Mouse (Mus musculus) layer of hippocampus, postnatal 10 days (tissue): ENCODE results near the gene St8sia1. TPM values are rescaled to one million over a fixed set of nuclear protein-coding genes. Genes with fewer than 3 reads are reported as not detected.

ENCODE experiments used
- DNase-seq, 2 experiments: peaks; one replicate each; pipeline ENCODE4 v3.0.0; 2021; ENCODE audit warnings: low spot score in 2 of 2
- total RNA-seq, 2 experiments: library from RNA; stranded (reverse); gene quantifications; 2 replicates each; pipeline ENCODE4 v1.2.3; 2021

The St8sia1 gene
- total RNA-seq, 2 experiments from 2014 or later = 33.8 to 36.2 TPM

- no peak for DNase-seq
These were observed 97.2 kb downstream of the St8sia1 start for GRCm38 (mm10) chr6:142867023-142867422.

- DNase-seq = no peak
These were observed 99.1 kb downstream of the St8sia1 start for GRCm38 (mm10) chr6:142865199-142865598.

GRCm38 (mm10) chr6:142863881-142864280 is 100.4 kb downstream of the St8sia1 start:
- DNase-seq = no peak

- no peak for DNase-seq
These were observed 102.0 kb downstream of the St8sia1 start for GRCm38 (mm10) chr6:142862265-142862664.

GRCm38 (mm10) chr6:142860396-142860795 is 103.9 kb downstream of the St8sia1 start:
- DNase-seq = no peak

- DNase-seq = no peak
These were observed 104.3 kb downstream of the St8sia1 start for GRCm38 (mm10) chr6:142859946-142860345.

- DNase-seq = no peak
These were observed 105.3 kb downstream of the St8sia1 start for GRCm38 (mm10) chr6:142858937-142859336.

- DNase-seq = no peak
These were observed 107.9 kb downstream of the St8sia1 start for GRCm38 (mm10) chr6:142856258-142856874.

GRCm38 (mm10) chr6:142855761-142856160 is 108.5 kb downstream of the St8sia1 start:
- no peak for DNase-seq

GRCm38 (mm10) chr6:142852419-142853377 is 111.6 kb downstream of the St8sia1 start:
- DNase-seq = no peak

- DNase-seq = no peak
These were observed 113.8 kb downstream of the St8sia1 start for GRCm38 (mm10) chr6:142850436-142850835.

- no peak for DNase-seq
These were observed 114.9 kb downstream of the St8sia1 start for GRCm38 (mm10) chr6:142849326-142849725.

GRCm38 (mm10) chr6:142847914-142848674 is 116.2 kb downstream of the St8sia1 start:
- DNase-seq = no peak

GRCm38 (mm10) chr6:142846855-142847254 is 117.4 kb downstream of the St8sia1 start:
- no peak for DNase-seq

- DNase-seq = no peak
These were observed 119.2 kb downstream of the St8sia1 start for GRCm38 (mm10) chr6:142845066-142845465.

- DNase-seq = no peak
These were observed 120.2 kb downstream of the St8sia1 start for GRCm38 (mm10) chr6:142844061-142844460.

GRCm38 (mm10) chr6:142838501-142838900 is 125.8 kb downstream of the St8sia1 start:
- DNase-seq = no peak

- DNase-seq = no peak
These were observed 126.9 kb downstream of the St8sia1 start for GRCm38 (mm10) chr6:142837326-142837725.

GRCm38 (mm10) chr6:142835726-142836125 is 128.5 kb downstream of the St8sia1 start:
- DNase-seq = peak; percentile 19 to 23

GRCm38 (mm10) chr6:142834911-142835310 is 129.3 kb downstream of the St8sia1 start:
- DNase-seq = no peak

- no peak for DNase-seq
These were observed 132.5 kb downstream of the St8sia1 start for GRCm38 (mm10) chr6:142831706-142832105.

- no peak for DNase-seq
These were observed 133.0 kb downstream of the St8sia1 start for GRCm38 (mm10) chr6:142831243-142831642.
